Mouse (Mus musculus): ENCODE measurements at regions not wholly inside any gene's neighbourhood (a gene's known extent, or its start where the extent isn't known, plus 50 kb on each side); places are given as distances from the start of the nearest gene placed in this dataset.

GRCm38 (mm10) chr1:185868721-185869120 is 248.4 kb downstream of the Lyplal1 start:
- TF ChIP-seq EP300 (IDR thresholded peaks at IDR 0.05; ENCODE audit: insufficient read depth, low read depth, low read length) (no peak), CTCF (IDR thresholded peaks at IDR 0.05; ENCODE audit: low read depth, low read length) (no peak), POLR2A (IDR thresholded peaks at IDR 0.05; ENCODE audit: insufficient read depth, low read length) (no peak)
- Histone ChIP-seq H3K36me3 (ENCODE audit: control insufficient read depth, insufficient read depth, low read length, poor library complexity, severe bottlenecking) (no peaks in the 10 kb centered on the region), H3K9me3 (replicated peaks; ENCODE audit: control insufficient read depth, insufficient read depth, low read length, poor library complexity, severe bottlenecking) (no peaks in the 10 kb centered on the region), H3K4me3 (ENCODE audit: low read depth, low read length) (no peak overlapping the region), H3K27me3 (ENCODE audit: control insufficient read depth, insufficient read depth, low read length, poor library complexity, severe bottlenecking) (no peaks in the 10 kb centered on the region; the same call in 1 of the 2 replicates), H3K27ac (ENCODE audit: insufficient read depth, low read length) (no peak overlapping the region), H3K9ac (ENCODE audit: low read depth, poor library complexity, severe bottlenecking) (no peak overlapping the region), H3K4me1 (ENCODE audit: control insufficient read depth, insufficient read depth, low read length) (no peaks in the 10 kb centered on the region)

GRCm38 (mm10) chr1:185887031-185887430 is 230.1 kb downstream of the Lyplal1 start:
- Histone ChIP-seq H3K4me1 (ENCODE audit: control insufficient read depth, insufficient read depth, low read length) (no peaks in the 10 kb centered on the region), H3K27ac (ENCODE audit: insufficient read depth, low read length) (no peak overlapping the region), H3K27me3 (ENCODE audit: control insufficient read depth, insufficient read depth, low read length, poor library complexity, severe bottlenecking) (no peaks in the 10 kb centered on the region), H3K9ac (ENCODE audit: low read depth, poor library complexity, severe bottlenecking) (no peak overlapping the region), H3K4me3 (ENCODE audit: low read depth, low read length) (no peak overlapping the region), H3K36me3 (ENCODE audit: control insufficient read depth, insufficient read depth, low read length, poor library complexity, severe bottlenecking) (no peaks in the 10 kb centered on the region), H3K9me3 (replicated peaks; ENCODE audit: control insufficient read depth, insufficient read depth, low read length, poor library complexity, severe bottlenecking) (no peaks in the 10 kb centered on the region)
- TF ChIP-seq EP300 (IDR thresholded peaks at IDR 0.05; ENCODE audit: insufficient read depth, low read depth, low read length) (no peak), CTCF (IDR thresholded peaks at IDR 0.05; ENCODE audit: low read depth, low read length) (no peak), POLR2A (IDR thresholded peaks at IDR 0.05; ENCODE audit: insufficient read depth, low read length) (no peak)

- no peaks in the 10 kb centered on the region for H3K4me1 ChIP-seq (ENCODE audit: control insufficient read depth, insufficient read depth, low read length)
- H3K27me3 ChIP-seq (ENCODE audit: control insufficient read depth, insufficient read depth, low read length, poor library complexity, severe bottlenecking): no peaks in the 10 kb centered on the region
- H3K27ac ChIP-seq (ENCODE audit: insufficient read depth, low read length): no peak overlapping the region
- H3K9me3 ChIP-seq (replicated peaks; ENCODE audit: control insufficient read depth, insufficient read depth, low read length, poor library complexity, severe bottlenecking): no peaks in the 10 kb centered on the region
- H3K4me3 ChIP-seq (ENCODE audit: low read depth, low read length): no peak overlapping the region
- no peaks in the 10 kb centered on the region for H3K36me3 ChIP-seq (ENCODE audit: control insufficient read depth, insufficient read depth, low read length, poor library complexity, severe bottlenecking)
- H3K9ac ChIP-seq (ENCODE audit: low read depth, poor library complexity, severe bottlenecking): no peak overlapping the region
- TF ChIP-seq EP300 (IDR thresholded peaks at IDR 0.05; ENCODE audit: insufficient read depth, low read depth, low read length): no peak
- TF ChIP-seq POLR2A (IDR thresholded peaks at IDR 0.05; ENCODE audit: insufficient read depth, low read length): no peak
These were observed 225.3 kb downstream of the Lyplal1 start for GRCm38 (mm10) chr1:185891814-185892213.

GRCm38 (mm10) chr1:185893421-185893820 is 223.7 kb downstream of the Lyplal1 start:
- no peaks in the 10 kb centered on the region for H3K9me3 ChIP-seq (replicated peaks; ENCODE audit: control insufficient read depth, insufficient read depth, low read length, poor library complexity, severe bottlenecking)
- no peaks in the 10 kb centered on the region for H3K27me3 ChIP-seq (ENCODE audit: control insufficient read depth, insufficient read depth, low read length, poor library complexity, severe bottlenecking)
- H3K4me3 ChIP-seq (ENCODE audit: low read depth, low read length): no peak overlapping the region
- no peak for TF ChIP-seq CTCF (IDR thresholded peaks at IDR 0.05; ENCODE audit: low read depth, low read length)
- TF ChIP-seq POLR2A (IDR thresholded peaks at IDR 0.05; ENCODE audit: insufficient read depth, low read length): no peak
- TF ChIP-seq EP300 (IDR thresholded peaks at IDR 0.05; ENCODE audit: insufficient read depth, low read depth, low read length): no peak
- no peak overlapping the region for H3K27ac ChIP-seq (ENCODE audit: insufficient read depth, low read length)
- H3K36me3 ChIP-seq (ENCODE audit: control insufficient read depth, insufficient read depth, low read length, poor library complexity, severe bottlenecking): no peaks in the 10 kb centered on the region
- no peaks in the 10 kb centered on the region for H3K4me1 ChIP-seq (ENCODE audit: control insufficient read depth, insufficient read depth, low read length)
- no peak overlapping the region for H3K9ac ChIP-seq (ENCODE audit: low read depth, poor library complexity, severe bottlenecking)

- no peaks in the 10 kb centered on the region for H3K9me3 ChIP-seq (replicated peaks; ENCODE audit: control insufficient read depth, insufficient read depth, low read length, poor library complexity, severe bottlenecking)
- no peak overlapping the region for H3K4me3 ChIP-seq (ENCODE audit: low read depth, low read length)
- H3K9ac ChIP-seq (ENCODE audit: low read depth, poor library complexity, severe bottlenecking): no peak overlapping the region
- no peaks in the 10 kb centered on the region; the same call in 1 of the 2 replicates for H3K27me3 ChIP-seq (ENCODE audit: control insufficient read depth, insufficient read depth, low read length, poor library complexity, severe bottlenecking)
- no peaks in the 10 kb centered on the region for H3K4me1 ChIP-seq (ENCODE audit: control insufficient read depth, insufficient read depth, low read length)
- H3K36me3 ChIP-seq (ENCODE audit: control insufficient read depth, insufficient read depth, low read length, poor library complexity, severe bottlenecking): no peaks in the 10 kb centered on the region
- no peak overlapping the region for H3K27ac ChIP-seq (ENCODE audit: insufficient read depth, low read length)
- TF ChIP-seq CTCF (IDR thresholded peaks at IDR 0.05; ENCODE audit: low read depth, low read length) (no peak), POLR2A (IDR thresholded peaks at IDR 0.05; ENCODE audit: insufficient read depth, low read length) (no peak), EP300 (IDR thresholded peaks at IDR 0.05; ENCODE audit: insufficient read depth, low read depth, low read length) (no peak)
These were observed 218.6 kb downstream of the Lyplal1 start for GRCm38 (mm10) chr1:185898475-185898874.

GRCm38 (mm10) chr1:185900316-185900715 is 216.8 kb downstream of the Lyplal1 start:
- Histone ChIP-seq H3K4me3 (ENCODE audit: low read depth, low read length) (no peak overlapping the region), H3K9me3 (replicated peaks; ENCODE audit: control insufficient read depth, insufficient read depth, low read length, poor library complexity, severe bottlenecking) (no peaks in the 10 kb centered on the region), H3K9ac (ENCODE audit: low read depth, poor library complexity, severe bottlenecking) (no peak overlapping the region), H3K36me3 (ENCODE audit: control insufficient read depth, insufficient read depth, low read length, poor library complexity, severe bottlenecking) (no peaks in the 10 kb centered on the region), H3K27ac (ENCODE audit: insufficient read depth, low read length) (no peak overlapping the region), H3K4me1 (ENCODE audit: control insufficient read depth, insufficient read depth, low read length) (no peaks in the 10 kb centered on the region), H3K27me3 (ENCODE audit: control insufficient read depth, insufficient read depth, low read length, poor library complexity, severe bottlenecking) (no peaks in the 10 kb centered on the region; the same call in 1 of the 2 replicates)
- TF ChIP-seq POLR2A (IDR thresholded peaks at IDR 0.05; ENCODE audit: insufficient read depth, low read length): no peak
- TF ChIP-seq EP300 (IDR thresholded peaks at IDR 0.05; ENCODE audit: insufficient read depth, low read depth, low read length): no peak
- no peak for TF ChIP-seq CTCF (IDR thresholded peaks at IDR 0.05; ENCODE audit: low read depth, low read length)

All from ES-Bruce4 (cell line).